Mouse (Mus musculus) brain, adult 2 months (tissue): Measurements from ENCODE around the gene Sestd1.

Source experiments
- DNase-seq: peaks from one replicate; pipeline ENCODE4 v3.0.0; 2011; ENCODE audit warnings: low read depth, low spot score

Gene Sestd1

DNA sequence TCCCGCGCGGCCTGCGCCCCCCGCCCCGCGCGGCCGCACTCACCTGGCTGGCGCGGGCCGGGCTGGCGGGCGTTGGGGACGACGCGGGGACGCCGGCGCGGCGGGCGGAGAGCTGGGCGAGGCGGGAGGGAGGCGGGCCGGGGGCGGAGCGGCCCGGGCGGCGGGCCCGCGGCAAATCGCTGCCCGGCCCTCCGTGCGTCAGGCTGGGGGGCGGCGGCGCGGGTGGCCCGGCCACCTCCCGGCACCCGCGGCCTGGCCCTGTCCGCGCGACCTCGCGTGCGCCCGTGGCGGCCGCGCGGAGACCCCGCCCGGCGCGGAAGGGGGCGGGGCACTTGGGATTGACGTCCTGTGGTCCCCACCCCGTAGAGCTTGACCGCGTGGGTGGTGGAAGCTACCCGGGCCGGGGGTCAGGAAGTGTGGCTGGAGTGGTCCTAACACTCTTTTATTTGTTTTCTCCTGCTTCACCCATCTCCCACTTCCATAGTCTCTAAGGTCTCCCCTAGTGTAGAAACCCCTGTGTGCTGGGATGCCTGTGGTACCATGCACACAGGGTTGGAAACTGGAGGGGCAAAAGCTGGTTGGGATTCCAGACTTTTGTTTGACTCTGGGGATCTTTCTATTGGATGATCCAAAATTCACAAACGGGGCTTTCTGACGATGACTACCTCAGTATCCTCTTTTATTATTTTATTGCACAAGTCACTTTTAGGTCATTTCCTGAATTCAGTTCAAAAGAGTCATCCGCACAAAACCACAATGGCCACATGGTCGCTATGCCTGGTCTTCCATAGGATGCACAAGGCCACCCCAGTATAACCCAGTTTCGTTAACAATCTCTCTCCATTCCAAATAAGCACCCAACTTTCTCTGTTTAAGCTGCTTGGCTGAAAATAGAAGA lies at the start of gene Sestd1:
Sestd1 (minus strand) TSS at position 81 of the 898 bp plus-strand sequence.
- peak; percentile 65 for DNase-seq

DNA sequence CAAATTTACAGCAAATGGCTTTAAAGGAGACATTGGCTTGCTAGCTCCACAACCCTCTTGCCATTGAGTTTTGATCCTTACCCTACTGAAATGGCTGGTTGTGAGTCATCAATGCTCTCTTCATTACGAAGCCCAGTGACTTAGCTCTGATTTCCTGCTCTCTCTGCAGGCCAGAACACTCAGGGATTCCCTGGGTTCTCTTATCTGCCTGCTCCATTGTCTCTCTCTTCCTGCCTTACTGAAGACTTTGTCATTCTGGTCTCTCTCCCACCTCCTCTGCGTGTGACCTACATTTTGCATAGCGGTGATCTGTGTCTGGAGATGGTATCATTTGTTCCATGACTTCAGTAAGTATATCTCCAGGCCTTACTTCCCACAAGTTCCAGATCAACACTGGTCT lies 46.9 kb upstream of the Sestd1 start:
- no peak for DNase-seq

DNA sequence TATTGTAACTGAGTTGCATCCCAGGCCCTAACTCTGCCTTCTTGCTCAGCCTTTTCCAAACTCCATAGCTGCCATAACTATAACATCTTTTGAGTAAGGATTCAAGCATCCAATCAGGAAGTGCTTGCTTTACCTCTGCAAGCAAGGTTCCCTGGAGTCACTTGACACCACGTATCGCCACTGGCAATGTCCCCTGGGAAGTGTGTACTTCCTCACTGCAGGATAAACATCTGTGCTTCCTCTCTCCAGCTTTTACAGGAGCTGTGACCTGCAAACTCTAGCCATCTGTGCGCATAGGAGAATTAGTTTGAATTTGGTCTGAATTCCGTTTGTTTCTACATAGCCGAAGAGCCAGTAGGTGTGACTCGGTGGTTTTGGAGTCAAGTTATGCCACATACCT lies 43.3 kb upstream of the Sestd1 start:
- no peak for DNase-seq

DNA sequence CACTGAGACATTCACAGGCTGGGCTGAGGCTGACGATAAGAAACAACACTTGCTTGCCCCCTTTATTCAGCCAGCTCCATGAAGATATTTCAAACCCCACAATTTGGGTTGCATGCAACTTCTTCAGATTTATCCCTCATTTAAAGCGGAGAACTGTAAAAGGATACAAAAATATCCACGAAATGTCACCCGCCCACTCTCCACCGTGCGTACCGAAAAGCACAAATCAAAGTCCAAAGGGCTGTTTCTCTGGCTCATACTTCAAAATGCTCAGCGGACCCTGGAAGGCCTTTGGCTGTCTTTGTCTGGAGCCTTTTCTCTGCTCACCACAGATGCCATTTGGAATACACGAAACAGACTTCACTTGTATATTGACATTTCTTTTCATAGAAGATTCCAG lies 42.8 kb upstream of the Sestd1 start:
- peak; percentile 77 for DNase-seq

DNA sequence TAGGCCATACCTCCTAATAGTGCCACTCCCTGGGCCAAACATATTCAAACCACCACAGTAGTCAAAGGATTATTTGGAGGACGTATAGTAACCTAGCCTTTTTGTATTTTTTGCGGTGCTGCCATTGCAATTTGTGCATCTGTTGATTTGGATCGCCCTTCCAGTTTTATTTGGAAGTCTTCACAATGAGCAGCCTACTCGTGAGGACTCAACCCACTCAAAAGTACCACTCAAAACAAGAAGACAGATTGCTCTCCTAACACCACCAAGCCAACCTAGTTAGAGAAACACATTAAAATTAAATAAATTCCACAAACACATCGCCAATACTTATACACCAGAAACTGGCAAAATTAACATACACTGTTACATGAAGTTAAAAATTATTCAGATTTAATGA lies 38.8 kb upstream of the Sestd1 start:
- peak; percentile 79 for DNase-seq

DNA sequence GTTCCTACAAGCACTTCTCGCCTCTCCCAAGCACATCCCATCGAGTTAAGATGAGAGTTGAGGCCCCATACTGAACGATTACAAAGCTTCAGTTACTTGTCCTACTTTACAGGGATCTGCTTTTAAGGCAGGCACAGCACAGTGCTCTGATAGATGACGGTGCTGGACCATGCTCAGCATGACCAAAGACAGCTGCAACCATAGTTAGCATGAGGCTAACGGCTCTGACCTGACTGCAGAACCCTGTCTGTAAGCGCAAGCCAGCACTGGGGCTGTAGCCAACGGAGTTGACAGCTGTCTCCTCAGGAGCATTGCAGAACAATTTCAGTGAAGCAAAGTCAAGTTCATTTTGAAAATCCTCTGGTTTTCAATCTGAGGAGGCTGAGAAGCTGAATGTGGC lies 36.6 kb upstream of the Sestd1 start:
- peak; percentile 55 for DNase-seq

DNA sequence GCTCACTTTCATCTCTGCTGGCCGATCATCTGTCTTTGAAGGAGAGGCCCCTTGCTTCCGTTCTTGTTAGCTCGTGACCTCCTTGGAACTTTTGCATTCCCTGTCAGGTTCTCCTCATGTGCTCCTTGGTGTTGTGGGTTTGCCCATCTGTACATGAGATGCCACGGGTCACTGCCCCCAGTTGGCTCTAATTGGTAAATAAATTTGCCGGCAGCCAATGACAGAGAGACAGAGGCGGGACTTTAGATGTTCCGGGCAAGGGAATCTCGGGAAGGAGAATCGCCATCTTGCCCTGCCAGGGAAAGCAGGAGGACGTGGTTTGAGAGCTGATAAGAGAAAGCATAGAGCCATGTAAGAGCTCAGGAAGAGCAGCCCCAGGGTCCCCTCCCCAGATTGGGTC lies 33.5 kb upstream of the Sestd1 start:
- no peak for DNase-seq

DNA sequence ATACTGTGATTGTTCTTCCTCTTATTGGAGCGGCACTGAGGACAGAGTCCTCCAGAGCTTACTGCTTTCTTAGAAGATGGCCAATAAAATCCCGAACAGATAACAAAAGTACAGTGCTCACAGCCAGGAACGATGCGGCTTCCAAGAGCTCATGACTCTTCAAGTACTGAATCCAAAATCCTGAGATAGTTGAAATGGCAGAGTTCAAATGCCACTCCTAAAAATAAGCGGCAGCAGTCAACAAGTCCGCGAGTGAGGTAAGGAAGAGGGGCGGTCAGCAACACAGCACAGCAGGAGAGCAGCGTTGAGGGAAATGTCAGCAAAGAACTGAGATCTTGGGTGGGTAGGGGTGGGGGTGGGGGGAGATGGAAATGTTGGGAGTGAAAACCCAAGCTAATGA lies 32.2 kb upstream of the Sestd1 start:
- DNase-seq: no peak

DNA sequence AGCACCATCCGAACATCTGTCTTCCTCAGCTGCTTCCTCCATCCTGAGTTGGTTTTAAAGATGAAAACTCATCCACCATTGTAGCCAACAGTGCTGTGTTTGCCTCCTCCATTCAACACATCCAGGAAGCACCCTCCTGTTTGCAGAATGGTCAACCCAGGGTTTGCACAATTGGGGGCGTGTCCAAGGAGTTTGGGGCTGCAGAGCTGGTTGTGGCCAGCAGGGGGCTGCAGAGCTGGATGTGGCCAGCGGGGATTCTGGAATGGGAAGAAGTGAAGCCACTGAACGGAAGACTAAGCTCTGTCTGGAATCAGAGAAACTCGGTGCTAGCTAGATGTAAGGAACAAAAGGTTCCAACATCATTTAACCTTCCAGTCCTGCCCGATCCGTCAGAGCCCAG lies 28.9 kb upstream of the Sestd1 start:
- no peak for DNase-seq

DNA sequence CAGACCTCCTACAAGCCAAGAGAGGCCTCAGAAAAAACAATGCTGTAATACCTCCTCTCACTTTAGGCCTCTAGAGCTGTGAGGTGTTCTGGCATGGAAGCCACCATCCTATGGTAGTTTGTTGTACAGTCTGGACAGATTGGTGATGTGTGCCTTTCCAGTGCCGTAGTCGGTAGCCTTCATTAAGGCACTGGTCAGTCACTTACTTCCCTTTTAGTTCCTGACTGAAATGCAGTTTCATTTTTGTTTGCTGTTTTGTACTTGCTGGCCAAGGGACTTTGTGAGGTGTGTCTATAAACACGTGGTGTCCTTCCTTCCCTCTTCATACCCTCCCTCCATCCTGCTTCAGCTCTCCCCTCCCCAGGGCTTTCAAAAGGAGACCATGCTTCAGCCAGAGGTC lies 24.1 kb upstream of the Sestd1 start:
- DNase-seq: no peak

DNA sequence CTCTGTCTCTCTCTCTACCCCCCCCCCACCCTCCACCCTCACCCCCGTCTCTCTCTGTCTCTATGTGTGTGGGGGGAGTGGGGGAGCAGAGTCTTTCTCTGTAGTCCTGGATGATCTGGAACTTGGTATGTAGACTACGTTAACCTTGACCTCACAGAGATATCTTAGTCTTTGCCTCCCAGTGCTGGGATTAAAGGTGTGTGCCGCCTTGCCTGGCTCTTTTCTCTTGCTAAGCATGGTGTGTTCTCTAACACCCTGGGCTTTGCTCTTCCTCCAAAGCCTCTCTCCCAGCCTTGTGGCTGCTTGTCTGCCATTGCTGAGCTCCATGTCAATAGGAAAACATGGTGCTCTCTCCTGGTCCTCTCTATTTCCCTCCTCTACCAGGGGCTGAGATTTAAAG lies 23.3 kb upstream of the Sestd1 start:
- DNase-seq: no peak

DNA sequence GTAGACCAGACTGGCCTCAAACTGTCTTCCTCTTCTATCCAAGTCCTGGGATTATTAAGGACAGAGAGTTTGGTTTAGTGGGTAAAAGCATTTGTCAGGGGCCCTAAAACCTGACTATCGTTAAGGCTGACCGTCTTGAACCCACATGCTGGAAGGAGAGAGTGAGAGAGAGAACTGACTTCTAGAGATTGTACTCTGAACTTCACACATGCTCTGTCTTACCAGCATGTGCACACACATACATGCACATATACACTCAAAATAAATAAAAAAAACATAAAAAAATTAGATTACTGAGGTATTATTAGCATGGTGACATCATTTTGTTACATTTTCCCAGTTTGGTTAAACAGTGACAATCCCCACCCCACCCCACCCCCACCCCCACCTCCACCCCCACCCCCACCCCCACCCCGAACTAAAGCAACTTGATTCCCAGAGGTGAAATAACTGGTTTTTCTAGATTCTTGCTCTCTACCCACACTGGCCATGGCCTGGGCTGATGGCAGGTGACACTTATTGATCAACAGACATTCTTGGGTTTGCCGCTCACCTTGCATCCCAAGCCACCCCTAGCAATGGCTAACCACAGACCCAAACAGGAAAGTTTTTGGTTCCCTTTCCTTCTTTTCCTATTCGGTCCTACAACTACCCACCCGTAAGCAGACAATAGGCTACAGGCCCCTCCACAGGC lies 22.4 kb upstream of the Sestd1 start:
- DNase-seq: no peak

DNA sequence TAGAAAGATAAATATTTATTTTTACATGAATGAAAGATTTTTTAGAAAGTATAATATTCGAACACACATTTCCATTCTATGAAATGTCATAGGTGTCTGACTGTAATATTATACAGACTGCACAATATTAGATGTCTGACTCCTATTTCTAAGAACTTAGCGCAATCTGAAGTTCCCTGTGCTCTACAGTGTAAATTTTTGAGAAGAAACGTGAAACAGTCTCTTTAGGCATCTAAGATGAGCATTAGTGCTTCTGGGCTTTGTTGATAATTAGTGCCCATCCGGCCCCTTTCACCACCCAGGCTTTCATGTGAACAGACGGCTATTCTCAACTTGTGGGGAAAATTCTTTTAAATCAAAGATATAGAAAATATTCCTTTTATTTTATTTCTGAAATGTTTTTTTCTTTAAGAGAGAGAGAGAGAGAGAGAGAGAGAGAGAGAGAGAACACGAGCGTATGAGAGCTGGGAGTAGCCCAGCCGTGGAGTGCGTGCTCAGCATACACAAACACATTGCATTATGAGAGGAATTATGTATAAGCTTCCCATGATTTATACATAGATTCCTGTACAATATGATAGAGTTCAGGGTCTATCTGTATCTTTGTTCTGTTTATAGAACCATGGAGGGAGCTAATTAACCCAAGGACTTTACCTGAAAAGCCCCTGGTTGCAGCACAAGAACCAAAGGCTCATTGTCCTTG lies 21.4 kb upstream of the Sestd1 start:
- DNase-seq: no peak

DNA sequence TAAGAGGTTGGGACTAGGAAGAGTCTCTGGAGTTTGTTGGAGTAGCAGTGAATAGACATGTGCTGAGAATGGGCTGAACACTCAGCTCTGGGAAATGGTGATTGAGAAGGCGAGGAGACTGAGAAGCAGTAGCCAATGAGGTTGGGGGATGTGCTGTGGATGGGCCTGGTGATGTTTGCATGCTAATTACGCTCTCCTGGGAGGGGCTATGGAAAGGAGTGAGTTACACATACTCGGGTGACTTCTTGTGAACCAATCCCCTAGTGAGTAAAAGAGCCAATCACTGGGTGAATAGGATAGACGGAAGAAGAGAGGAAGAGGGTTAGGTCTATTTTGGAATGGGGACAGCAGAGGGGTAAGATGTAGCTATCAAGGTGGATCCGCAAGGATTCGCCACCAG lies 9.3 kb upstream of the Sestd1 start:
- DNase-seq: no peak

DNA sequence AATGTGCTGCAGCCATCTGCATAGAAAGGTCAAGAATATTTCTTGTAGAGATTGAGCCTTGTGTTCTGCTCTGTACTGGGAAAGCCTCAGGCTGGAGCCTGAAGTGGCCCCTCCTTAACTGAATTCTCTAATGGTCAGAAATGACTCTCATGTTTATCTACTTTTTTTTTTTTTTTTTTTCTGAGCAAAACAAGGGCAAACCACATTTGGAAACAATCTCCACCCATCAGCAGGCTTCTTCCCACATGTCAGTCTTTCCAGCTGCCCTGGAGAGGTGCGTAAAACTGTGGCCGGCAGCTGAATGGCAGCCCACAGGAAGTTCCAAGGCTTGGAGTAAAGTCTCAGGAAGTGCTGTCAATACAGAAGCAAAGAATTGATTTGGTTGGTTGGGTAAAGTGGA lies 6.4 kb upstream of the Sestd1 start:
- no peak for DNase-seq

DNA sequence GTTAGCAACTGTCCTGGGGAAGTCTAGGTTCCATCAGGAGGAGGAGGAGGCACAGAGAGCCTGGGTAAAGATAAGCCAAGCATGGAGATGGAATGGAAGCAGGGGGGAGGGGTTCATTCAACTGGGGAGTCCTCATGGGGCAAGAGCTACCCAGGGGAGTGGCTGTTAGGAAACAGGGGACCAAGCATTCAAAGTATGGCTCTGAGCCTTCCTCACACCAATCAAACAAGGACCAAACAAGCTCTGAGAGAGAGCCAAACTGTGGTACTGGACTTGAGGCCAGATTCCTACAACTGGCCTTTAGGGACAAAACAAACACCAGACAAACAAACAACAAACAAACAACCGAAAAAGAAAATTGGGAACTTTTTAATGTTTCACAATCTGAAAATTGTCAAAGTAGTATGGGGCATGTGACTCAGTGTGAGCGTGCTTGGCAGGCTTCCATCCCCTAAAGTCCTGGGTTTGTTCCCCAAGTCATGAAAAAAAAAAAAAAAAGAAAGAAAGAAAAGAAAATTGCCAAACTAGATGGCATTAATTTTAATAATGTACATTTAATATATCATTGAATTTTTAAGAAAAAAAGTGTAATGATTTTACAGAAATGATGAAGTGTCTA lies 4.0 kb upstream of the Sestd1 start:
- no peak for DNase-seq

DNA sequence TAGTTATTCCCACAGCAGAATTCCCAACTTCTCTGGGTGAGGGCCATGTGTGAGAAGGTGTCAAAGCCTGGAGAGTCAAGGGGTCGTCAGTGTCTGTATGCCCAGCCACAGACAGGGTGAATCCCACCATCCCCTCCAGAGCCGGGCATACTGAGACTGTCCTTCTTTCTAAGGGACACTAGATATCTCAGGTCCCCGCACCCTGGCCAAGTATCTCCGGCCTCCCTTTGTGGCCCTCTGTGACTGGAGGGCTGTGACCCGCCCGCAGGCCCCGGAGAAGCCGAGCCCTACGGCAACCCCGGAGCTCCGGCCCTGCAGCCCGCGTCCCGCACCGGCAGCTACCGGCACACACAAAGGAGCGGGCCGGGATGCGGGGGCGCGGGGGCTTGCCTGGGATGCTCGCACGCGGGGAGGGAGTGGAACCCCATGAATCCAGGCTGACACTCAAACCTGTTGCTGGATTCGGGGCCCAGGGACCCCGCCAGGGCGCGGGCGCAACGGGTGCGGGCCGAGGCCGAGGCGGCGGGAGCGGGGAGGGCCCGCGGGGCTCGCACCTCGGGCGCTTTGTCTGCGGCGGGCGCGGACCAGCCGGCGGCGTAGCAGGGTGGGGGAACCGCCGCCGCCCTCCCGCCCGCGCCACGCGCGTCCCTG lies 406 bp downstream of the Sestd1 start:
- peak; percentile 37 for DNase-seq

DNA sequence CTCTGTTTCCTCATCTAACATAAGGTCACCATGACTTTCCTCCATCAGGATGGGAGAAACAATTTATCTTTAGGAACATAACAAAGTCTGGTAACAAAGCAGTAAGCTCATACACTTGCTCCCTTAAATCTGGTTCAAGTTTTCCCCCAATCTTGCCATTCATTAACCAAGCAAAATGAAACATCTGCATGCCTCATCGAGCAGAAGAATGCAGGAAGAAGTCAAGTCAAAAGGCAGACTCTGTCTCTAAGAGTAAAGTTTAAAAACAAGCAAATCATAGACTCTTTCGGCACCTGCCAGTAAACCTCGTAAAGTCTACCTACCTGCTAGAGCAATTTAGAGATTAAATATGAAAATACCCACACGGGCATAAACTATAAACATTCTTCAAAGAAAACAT lies 3.1 kb downstream of the Sestd1 start:
- no peak for DNase-seq

DNA sequence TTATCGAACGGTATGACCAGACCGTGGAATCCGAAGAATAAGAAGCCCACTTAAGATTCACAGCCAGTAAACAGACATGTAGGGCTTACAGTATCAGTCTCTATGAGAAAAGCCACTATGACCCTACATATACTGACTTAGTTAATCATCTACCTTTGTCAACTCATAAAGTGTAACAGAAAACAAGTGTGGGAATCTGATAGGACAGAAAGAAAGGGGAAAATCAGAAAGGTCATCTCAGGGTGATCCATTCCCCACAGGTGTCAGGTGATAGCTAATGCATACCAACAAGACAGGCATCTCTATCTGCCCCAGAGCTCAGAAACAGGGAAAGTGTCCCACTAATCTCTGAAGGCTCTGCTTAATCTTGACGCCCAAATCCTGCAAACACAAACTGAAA lies 4.5 kb downstream of the Sestd1 start:
- DNase-seq: no peak

DNA sequence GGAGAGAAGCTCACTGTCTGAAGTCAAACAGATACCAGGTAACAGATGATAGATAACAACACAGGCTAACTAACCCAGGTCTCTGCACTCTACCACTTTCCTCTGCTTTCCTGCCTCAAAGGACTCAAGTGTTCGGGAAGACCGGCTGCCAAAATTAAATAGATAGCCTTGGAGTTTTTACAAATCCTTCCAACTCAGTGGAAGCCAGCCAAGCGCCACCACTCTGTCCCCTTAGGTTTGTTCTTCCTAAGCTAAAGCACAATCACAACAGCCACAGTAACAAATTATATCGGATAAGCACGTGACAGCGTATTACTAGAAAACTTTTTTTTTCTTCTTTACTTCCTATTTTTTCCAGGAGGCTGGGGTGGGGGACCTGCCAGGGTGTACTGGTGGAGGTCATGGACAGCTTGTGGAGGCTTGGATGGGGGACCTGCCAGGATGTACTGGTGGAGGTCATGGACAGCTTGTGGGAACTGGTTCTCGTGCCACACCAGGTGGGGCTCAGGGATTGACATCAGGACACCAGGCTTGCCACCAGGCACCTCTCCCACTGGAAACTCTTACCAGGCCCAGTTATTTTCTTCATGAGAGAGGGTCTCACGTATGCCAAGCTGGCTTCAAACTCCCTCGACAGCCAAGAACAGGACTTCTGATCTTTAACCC lies 5.3 kb downstream of the Sestd1 start:
- peak; percentile 46 for DNase-seq

DNA sequence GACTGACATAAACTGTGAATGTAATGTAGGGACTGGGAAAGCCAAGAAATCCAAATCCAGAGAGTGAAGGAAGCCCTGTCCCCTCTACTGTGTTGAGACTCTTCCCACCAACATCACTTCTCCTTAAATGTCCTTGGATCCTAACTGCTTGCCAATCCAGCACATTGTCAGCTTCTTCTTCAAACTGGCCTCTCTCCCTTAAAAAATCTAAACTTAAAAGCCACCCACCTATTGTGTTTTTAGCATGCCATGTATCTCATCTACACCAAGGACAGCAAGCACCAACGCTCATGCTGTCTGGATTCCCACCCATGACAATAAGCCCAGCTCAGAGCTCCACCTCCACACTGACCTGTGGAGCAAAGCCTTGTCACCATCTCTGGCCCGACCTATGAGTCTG lies 7.4 kb downstream of the Sestd1 start:
- DNase-seq: peak; percentile 65
